Mouse (Mus musculus) neutrophil, adult 5-6 weeks (primary cell): Measurements from ENCODE around the gene Myo18b. TPM values are rescaled to one million over a fixed set of nuclear protein-coding genes. Genes with fewer than 3 reads are reported as not detected.

ENCODE experiments used
- ATAC-seq: fragments of 151-379, 151-347 bp; 2 replicates; pipeline ENCODE4 v1.8.0; 2017; ENCODE audit warnings: mild to moderate bottlenecking, moderate TSS enrichment; ENCODE audit not compliant: insufficient number of reproducible peaks, poor library complexity, low FRiP score, severe bottlenecking; ENCODE audit errors: extremely low read depth
- total RNA-seq: library from RNA; stranded (forward); fragments of 200-1000 nt; gene quantifications from 2 replicates; pipeline ENCODE4 v1.2.3, GENCODE M21; 2017

Gene Myo18b
- total RNA-seq, 1 experiment from 2014 or later, result 0.23 TPM

GRCm38 (mm10) chr5:112886687-112887491 is 9.3 kb downstream of the Myo18b start:
- no peak for ATAC-seq

GRCm38 (mm10) chr5:112877391-112878115 is 18.6 kb downstream of the Myo18b start:
- no peak for ATAC-seq

GRCm38 (mm10) chr5:112876846-112877390 is 19.2 kb downstream of the Myo18b start:
- no peak for ATAC-seq

GRCm38 (mm10) chr5:112872999-112873398 is 23.2 kb downstream of the Myo18b start:
- no peak for ATAC-seq

- ATAC-seq, result no peak
These were observed 25.4 kb downstream of the Myo18b start for GRCm38 (mm10) chr5:112870729-112871128.

GRCm38 (mm10) chr5:112868620-112869019 is 27.5 kb downstream of the Myo18b start:
- ATAC-seq, result no peak

GRCm38 (mm10) chr5:112864719-112865367 is 31.3 kb downstream of the Myo18b start:
- ATAC-seq, result no peak

- ATAC-seq, result no peak
These were observed 36.7 kb downstream of the Myo18b start for GRCm38 (mm10) chr5:112859379-112860035.

- no peak for ATAC-seq
These were observed 43.0 kb downstream of the Myo18b start for GRCm38 (mm10) chr5:112853179-112853578.

GRCm38 (mm10) chr5:112851389-112851788 is 44.8 kb downstream of the Myo18b start:
- ATAC-seq, result no peak

- ATAC-seq, result no peak
These were observed 47.4 kb downstream of the Myo18b start for GRCm38 (mm10) chr5:112848586-112849280.

- ATAC-seq, result no peak
These were observed 48.1 kb downstream of the Myo18b start for GRCm38 (mm10) chr5:112847985-112848542.

- no peak for ATAC-seq
These were observed 50.0 kb downstream of the Myo18b start for GRCm38 (mm10) chr5:112846146-112846545.

- ATAC-seq, result no peak
These were observed 51.7 kb downstream of the Myo18b start for GRCm38 (mm10) chr5:112844460-112844859.

- no peak for ATAC-seq
These were observed 52.4 kb downstream of the Myo18b start for GRCm38 (mm10) chr5:112843676-112844257.

GRCm38 (mm10) chr5:112842696-112843095 is 53.5 kb downstream of the Myo18b start:
- no peak for ATAC-seq

- ATAC-seq, result no peak
These were observed 54.3 kb downstream of the Myo18b start for GRCm38 (mm10) chr5:112841850-112842249.

- no peak for ATAC-seq
These were observed 61.3 kb downstream of the Myo18b start for GRCm38 (mm10) chr5:112834896-112835295.
